Mouse (Mus musculus) left cerebral cortex, postnatal 14 days (tissue): ENCODE results near the gene Olfr270. TPM values are rescaled to one million over a fixed set of nuclear protein-coding genes. Genes with fewer than 3 reads are reported as not detected.

Experiments
- total RNA-seq, 2 experiments: library from RNA; stranded (reverse); gene quantifications; 2 replicates each; pipeline ENCODE4 v1.2.3; 2021

Gene Olfr270
- total RNA-seq, 2 experiments from 2014 or later, result not detected

Other genes starting within 250 kb of the Olfr270 start
- not detected for gene Olfr275, start 149.9 kb upstream of the Olfr270 start, total RNA-seq
- gene Olfr273, start 105.3 kb upstream of the Olfr270 start, total RNA-seq, result not detected
- not detected for gene Olfr272, start 45.4 kb upstream of the Olfr270 start, total RNA-seq
- not detected for gene Nipsnap3a, start 24.7 kb downstream of the Olfr270 start, total RNA-seq
- 10 to 100 TPM; 14.2 to 15.9 TPM for gene Nipsnap3b, start 47.3 kb downstream of the Olfr270 start, total RNA-seq
- gene Abca1, start 195.3 kb downstream of the Olfr270 start, total RNA-seq, result 10 to 100 TPM; 23.2 to 23.5 TPM